Mouse (Mus musculus): ENCODE data around the gene Ntn1.

DNA sequence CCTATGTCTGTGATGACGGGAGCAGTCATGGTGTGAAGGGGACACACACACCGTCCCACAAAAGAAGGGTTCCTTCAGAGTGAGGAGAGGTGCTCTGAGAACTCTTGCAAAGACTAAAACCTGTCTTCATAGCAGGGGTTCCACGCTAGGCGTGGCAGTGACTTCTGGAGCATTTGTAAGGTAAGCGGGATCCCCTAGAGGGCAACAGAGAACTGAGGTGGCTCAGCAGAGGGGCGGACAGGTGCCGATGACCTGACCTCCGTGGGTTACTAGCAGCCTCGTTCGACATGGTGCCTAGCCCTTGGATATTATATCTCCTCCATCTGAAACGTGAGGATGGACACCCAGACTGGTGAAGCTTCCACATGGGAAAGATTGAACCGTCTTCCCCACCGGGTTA lies 177.5 kb downstream of the Ntn1 start:
- TF ChIP-seq CTCF (IDR thresholded peaks at IDR 0.05; ENCODE audit: borderline replicate concordance, extremely low read depth, insufficient read depth, insufficient read length) (no peak), POLR2A (IDR thresholded peaks at IDR 0.05; ENCODE audit: borderline replicate concordance, extremely low read depth, insufficient read depth, insufficient read length, poor library complexity, severe bottlenecking) (no peak)
